Mouse (Mus musculus): ENCODE data around the gene Mettl7a2. TPM values are rescaled to one million over a fixed set of nuclear protein-coding genes. Genes with fewer than 3 reads are reported as not detected.

Mettl7a2 gene
- polyA plus RNA-seq, 1 experiment = not detected

- TF ChIP-seq CTCF (IDR thresholded peaks at IDR 0.05; ENCODE audit: extremely low read depth, insufficient read depth, low read length) = no peak
- TF ChIP-seq POLR2A (IDR thresholded peaks at IDR 0.05; ENCODE audit: extremely low read depth, insufficient read depth, low read length) = no peak
- Histone ChIP-seq H3K4me3 (ENCODE audit: insufficient read depth, low read length) (no peak overlapping the region), H3K4me1 (ENCODE audit: control insufficient read depth, insufficient read depth, low read length) (no peaks in the 10 kb centered on the region), H3K27ac (ENCODE audit: insufficient read depth, low read length) (no peak overlapping the region)
Measured at GRCm38 (mm10) chr15:100379658-100380057, 26.7 kb downstream of the Mettl7a2 start.

GRCm38 (mm10) chr15:100380104-100380503, 27.1 kb downstream of the Mettl7a2 start:
- TF ChIP-seq POLR2A (IDR thresholded peaks at IDR 0.05; ENCODE audit: extremely low read depth, insufficient read depth, low read length) = no peak
- TF ChIP-seq CTCF (IDR thresholded peaks at IDR 0.05; ENCODE audit: extremely low read depth, insufficient read depth, low read length) = no peak
- H3K27ac ChIP-seq (ENCODE audit: insufficient read depth, low read length) = no peak overlapping the region
- no peak overlapping the region for H3K4me3 ChIP-seq (ENCODE audit: insufficient read depth, low read length)
- H3K4me1 ChIP-seq (ENCODE audit: control insufficient read depth, insufficient read depth, low read length) = no peaks in the 10 kb centered on the region

- TF ChIP-seq CTCF (IDR thresholded peaks at IDR 0.05; ENCODE audit: extremely low read depth, insufficient read depth, low read length) = no peak
- no peak for TF ChIP-seq POLR2A (IDR thresholded peaks at IDR 0.05; ENCODE audit: extremely low read depth, insufficient read depth, low read length)
- Histone ChIP-seq H3K4me3 (ENCODE audit: insufficient read depth, low read length) (no peak overlapping the region), H3K27ac (ENCODE audit: insufficient read depth, low read length) (no peak overlapping the region), H3K4me1 (ENCODE audit: control insufficient read depth, insufficient read depth, low read length) (no peaks in the 10 kb centered on the region)
Measured at GRCm38 (mm10) chr15:100385705-100386104, 32.7 kb downstream of the Mettl7a2 start.

- H3K27ac ChIP-seq (ENCODE audit: insufficient read depth, low read length) = no peak overlapping the region
- TF ChIP-seq CTCF (IDR thresholded peaks at IDR 0.05; ENCODE audit: extremely low read depth, insufficient read depth, low read length) (no peak), POLR2A (IDR thresholded peaks at IDR 0.05; ENCODE audit: extremely low read depth, insufficient read depth, low read length) (no peak)
- no peaks in the 10 kb centered on the region for H3K4me1 ChIP-seq (ENCODE audit: control insufficient read depth, insufficient read depth, low read length)
- H3K4me3 ChIP-seq (ENCODE audit: insufficient read depth, low read length) = no peak overlapping the region
Measured at GRCm38 (mm10) chr15:100387544-100388223, 34.7 kb downstream of the Mettl7a2 start.

GRCm38 (mm10) chr15:100388224-100388835, 35.3 kb downstream of the Mettl7a2 start:
- no peak for TF ChIP-seq CTCF (IDR thresholded peaks at IDR 0.05; ENCODE audit: extremely low read depth, insufficient read depth, low read length)
- no peak for TF ChIP-seq POLR2A (IDR thresholded peaks at IDR 0.05; ENCODE audit: extremely low read depth, insufficient read depth, low read length)
- Histone ChIP-seq H3K27ac (ENCODE audit: insufficient read depth, low read length) (no peak overlapping the region), H3K4me1 (ENCODE audit: control insufficient read depth, insufficient read depth, low read length) (no peaks in the 10 kb centered on the region), H3K4me3 (ENCODE audit: insufficient read depth, low read length) (no peak overlapping the region)

GRCm38 (mm10) chr15:100388886-100389285, 35.9 kb downstream of the Mettl7a2 start:
- Histone ChIP-seq H3K4me3 (ENCODE audit: insufficient read depth, low read length) (no peak overlapping the region), H3K27ac (ENCODE audit: insufficient read depth, low read length) (no peak overlapping the region), H3K4me1 (ENCODE audit: control insufficient read depth, insufficient read depth, low read length) (no peaks in the 10 kb centered on the region)
- no peak for TF ChIP-seq POLR2A (IDR thresholded peaks at IDR 0.05; ENCODE audit: extremely low read depth, insufficient read depth, low read length)
- TF ChIP-seq CTCF (IDR thresholded peaks at IDR 0.05; ENCODE audit: extremely low read depth, insufficient read depth, low read length) = no peak

GRCm38 (mm10) chr15:100391066-100391465, 38.1 kb downstream of the Mettl7a2 start:
- no peaks in the 10 kb centered on the region for H3K4me1 ChIP-seq (ENCODE audit: control insufficient read depth, insufficient read depth, low read length)
- no peak overlapping the region for H3K4me3 ChIP-seq (ENCODE audit: insufficient read depth, low read length)
- H3K27ac ChIP-seq (ENCODE audit: insufficient read depth, low read length) = no peak overlapping the region
- TF ChIP-seq POLR2A (IDR thresholded peaks at IDR 0.05; ENCODE audit: extremely low read depth, insufficient read depth, low read length) = no peak
- no peak for TF ChIP-seq CTCF (IDR thresholded peaks at IDR 0.05; ENCODE audit: extremely low read depth, insufficient read depth, low read length)

GRCm38 (mm10) chr15:100391599-100391998, 38.6 kb downstream of the Mettl7a2 start:
- no peak overlapping the region for H3K4me3 ChIP-seq (ENCODE audit: insufficient read depth, low read length)
- TF ChIP-seq POLR2A (IDR thresholded peaks at IDR 0.05; ENCODE audit: extremely low read depth, insufficient read depth, low read length) (no peak), CTCF (IDR thresholded peaks at IDR 0.05; ENCODE audit: extremely low read depth, insufficient read depth, low read length) (no peak)
- H3K27ac ChIP-seq (ENCODE audit: insufficient read depth, low read length) = no peak overlapping the region
- H3K4me1 ChIP-seq (ENCODE audit: control insufficient read depth, insufficient read depth, low read length) = no peaks in the 10 kb centered on the region

GRCm38 (mm10) chr15:100393016-100393415, 40.0 kb downstream of the Mettl7a2 start:
- Histone ChIP-seq H3K4me1 (ENCODE audit: control insufficient read depth, insufficient read depth, low read length) (no peaks in the 10 kb centered on the region), H3K27ac (ENCODE audit: insufficient read depth, low read length) (no peak overlapping the region), H3K4me3 (ENCODE audit: insufficient read depth, low read length) (no peak overlapping the region)
- TF ChIP-seq CTCF (IDR thresholded peaks at IDR 0.05; ENCODE audit: extremely low read depth, insufficient read depth, low read length) = no peak
- no peak for TF ChIP-seq POLR2A (IDR thresholded peaks at IDR 0.05; ENCODE audit: extremely low read depth, insufficient read depth, low read length)

GRCm38 (mm10) chr15:100395561-100395960, 42.6 kb downstream of the Mettl7a2 start:
- no peaks in the 10 kb centered on the region for H3K4me1 ChIP-seq (ENCODE audit: control insufficient read depth, insufficient read depth, low read length)
- TF ChIP-seq CTCF (IDR thresholded peaks at IDR 0.05; ENCODE audit: extremely low read depth, insufficient read depth, low read length) = no peak
- no peak for TF ChIP-seq POLR2A (IDR thresholded peaks at IDR 0.05; ENCODE audit: extremely low read depth, insufficient read depth, low read length)
- no peak overlapping the region for H3K27ac ChIP-seq (ENCODE audit: insufficient read depth, low read length)
- no peak overlapping the region for H3K4me3 ChIP-seq (ENCODE audit: insufficient read depth, low read length)
